Mouse (Mus musculus) limb, embryonic 11.5 days (tissue): ENCODE measurements around the gene Snrpg. TPM values are rescaled to one million over a fixed set of nuclear protein-coding genes. Genes with fewer than 3 reads are reported as not detected.
A peak's percentile ranks its signal among the peaks of the same experiment; 100 is the strongest.

Experiments used
- ATAC-seq: fragments of 200-750 bp; cut with Nextera tagmentation; 2 replicates; pipeline ENCODE4 v1.8.0; 2017; ENCODE audit warnings: low read depth; ENCODE audit not compliant: insufficient number of reproducible peaks, low FRiP score, low TSS enrichment
- DNase-seq: peaks from one replicate; pipeline ENCODE4 v3.0.0-alpha.2; 2015; ENCODE audit warnings: low spot score
- H3K27ac ChIP-seq: fragments of 300-500 bp; sonication (generic); replicated peaks from 2 replicates; pipeline ENCODE4 v1.5.1; 2014; ENCODE audit warnings: low read depth, mild to moderate bottlenecking, low read length
- H3K27me3 ChIP-seq: fragments of 300-500 bp; sonication (generic); 2 replicates; pipeline ENCODE4 v1.6.1; 2014; ENCODE audit warnings: mild to moderate bottlenecking, low read length, mixed read lengths; ENCODE audit not compliant: control insufficient read depth, insufficient read depth
- H3K36me3 ChIP-seq: fragments of 300-500 bp; sonication (generic); 2 replicates; pipeline ENCODE4 v1.6.1; 2014; ENCODE audit warnings: mild to moderate bottlenecking, low read length, moderate library complexity, mixed read lengths; ENCODE audit not compliant: control insufficient read depth, insufficient read depth
- H3K4me1 ChIP-seq: fragments of 300-500 bp; sonication (generic); 2 replicates; pipeline ENCODE4 v1.6.1; 2014; ENCODE audit warnings: low read length, mixed read lengths; ENCODE audit not compliant: control insufficient read depth, insufficient read depth
- H3K4me2 ChIP-seq: fragments of 300-500 bp; sonication (generic); 2 replicates; pipeline ENCODE4 v1.6.1; 2014; ENCODE audit warnings: low read depth, mild to moderate bottlenecking, moderate library complexity; ENCODE audit not compliant: severe bottlenecking
- H3K4me3 ChIP-seq: fragments of 300-500 bp; sonication (generic); 2 replicates; pipeline ENCODE4 v1.5.1; 2014; ENCODE audit warnings: low read depth, low read length
- H3K9ac ChIP-seq: fragments of 300-500 bp; sonication (generic); 2 replicates; pipeline ENCODE4 v1.6.1; 2014; ENCODE audit warnings: mild to moderate bottlenecking, low read length
- H3K9me3 ChIP-seq: fragments of 300-500 bp; sonication (generic); 2 replicates; pipeline ENCODE4 v1.6.1; 2016; ENCODE audit warnings: low read length; ENCODE audit not compliant: control insufficient read depth
- WGBS: fragments of 180-500 bp; shearing (Covaris S2); extraction: QIAGEN DNeasy Blood & Tissue Kit; methylation state at CpG from one replicate; pipeline ENCODE4 v1.1.7; 2014; 5-methylcytosine and 5-hydroxymethylcytosine counted together
- polyA plus RNA-seq: library from polyadenylated mRNA; unstranded; fragments of >200 nt; fragmentation: Nextera tagmentation; extraction: Ambion mirVana; gene quantifications from 2 replicates; pipeline ENCODE4 v1.2.1, GENCODE M21; 2014

Snrpg gene
- polyA plus RNA-seq, 1 experiment from 2014 or later: 903 TPM

DNA sequence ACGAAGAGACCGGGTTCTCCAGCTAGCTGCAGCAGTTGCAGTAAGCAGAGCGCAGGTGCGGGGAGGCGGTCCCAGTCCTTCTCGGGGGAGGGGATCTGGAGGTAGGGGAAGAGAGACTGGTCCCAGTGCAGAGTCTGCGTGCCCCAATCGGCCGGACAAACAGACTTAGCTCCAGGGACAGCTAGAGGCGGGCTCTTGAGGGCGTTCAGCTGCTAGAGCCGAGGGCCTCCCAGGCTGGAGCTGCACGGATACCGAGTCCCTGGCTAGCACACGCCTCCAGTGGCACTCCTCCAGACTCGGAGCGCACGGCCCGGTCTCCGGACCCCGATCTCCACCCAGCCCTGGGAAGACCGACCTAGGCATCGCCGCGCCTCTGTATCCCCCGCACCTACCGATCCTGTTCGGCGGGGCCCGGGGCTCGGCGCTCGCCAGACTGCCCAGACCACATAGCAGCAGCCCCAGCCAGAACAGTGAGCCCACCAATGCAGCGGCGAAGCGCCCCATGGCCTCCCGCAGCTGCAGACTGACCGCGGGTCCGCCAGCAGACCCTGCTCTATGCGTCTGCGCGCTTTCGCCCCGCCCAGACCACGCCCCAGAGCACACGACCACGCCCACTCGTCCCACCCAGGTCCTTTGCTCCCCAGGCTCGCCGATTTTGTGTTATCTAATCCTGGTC, 25.6 kb downstream of the Snrpg start, which contains the start of gene Pcyox1:
Gene Pcyox1 (minus strand): TSS at position 574 of the 676 bp plus-strand sequence.
- peak within 1 kb of the TSS; percentile 79 for H3K9ac ChIP-seq
- no peaks in the 10 kb centered on the region for H3K9me3 ChIP-seq
- peak within 1 kb of the TSS; percentile 91 for H3K4me3 ChIP-seq
- H3K27me3 ChIP-seq: no peaks in the 10 kb centered on the region
- peak; percentile 91 for DNase-seq
- ATAC-seq: peak; percentile 93
- 0% methylated on average over 50 of the region's 51 CpGs for WGBS
- peaks cover 2% of the 10 kb centered on the region; the same call in 1 of the 2 replicates for H3K36me3 ChIP-seq
- peak within 1 kb of the TSS; percentile 53 for H3K4me2 ChIP-seq
- H3K4me1 ChIP-seq: peaks cover 2% of the 10 kb centered on the region; the same call in 1 of the 2 replicates
- H3K27ac ChIP-seq: peak within 1 kb of the TSS; percentile 61

- Histone ChIP-seq H3K9me3 (no peaks in the 10 kb centered on the region), H3K27ac (peak overlapping the region; percentile 61), H3K4me1 (peaks cover 2% of the 10 kb centered on the region; the same call in 1 of the 2 replicates), H3K4me2 (peak overlapping the region; percentile 53), H3K27me3 (no peaks in the 10 kb centered on the region), H3K9ac (peak overlapping the region; percentile 79), H3K4me3 (peak overlapping the region; percentile 91), H3K36me3 (no peaks in the 10 kb centered on the region)
- ATAC-seq: no peak
- no peak for DNase-seq
- 8% methylated on average over 14 of the region's 14 CpGs for WGBS
Observed at GRCm38 (mm10) chr6:86397257-86397980, 26.3 kb downstream of the Snrpg start.

GRCm38 (mm10) chr6:86398986-86399385, 27.9 kb downstream of the Snrpg start:
- H3K27me3 ChIP-seq: no peaks in the 10 kb centered on the region
- no peak overlapping the region for H3K27ac ChIP-seq
- DNase-seq (no peak), ATAC-seq (no peak)
- WGBS: 78% methylated on average over 2 of the region's 2 CpGs
- no peaks in the 10 kb centered on the region for H3K9me3 ChIP-seq
- no peaks in the 10 kb centered on the region for H3K36me3 ChIP-seq
- no peak overlapping the region for H3K4me3 ChIP-seq
- no peak overlapping the region for H3K4me2 ChIP-seq
- peaks cover 2% of the 10 kb centered on the region; the same call in 1 of the 2 replicates for H3K4me1 ChIP-seq
- H3K9ac ChIP-seq: no peak overlapping the region

- ATAC-seq: no peak
- 79% methylated on average over 2 of the region's 2 CpGs for WGBS
Observed at GRCm38 (mm10) chr6:86399995-86400394, 28.9 kb downstream of the Snrpg start.

DNA sequence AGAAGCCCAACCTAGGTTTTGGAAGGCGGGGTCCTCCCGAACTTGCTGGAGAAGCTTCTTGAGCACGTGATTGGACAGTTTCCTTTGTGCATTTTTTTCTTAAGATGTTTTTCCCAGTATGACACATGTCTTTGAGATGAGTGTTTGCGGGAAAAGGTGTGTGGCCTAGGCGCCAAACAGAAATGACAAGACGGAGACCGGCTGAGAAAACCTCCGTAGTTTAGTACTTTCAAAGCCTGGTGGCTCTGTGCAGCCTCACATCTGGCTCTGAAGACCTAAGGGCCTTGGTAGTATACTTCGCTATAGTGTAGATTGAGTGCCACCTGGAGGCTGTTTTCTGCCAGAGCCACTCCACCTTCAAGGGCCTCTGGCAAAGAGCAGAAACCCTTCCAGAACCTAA, 29.9 kb downstream of the Snrpg start:
- H3K9me3 ChIP-seq: no peaks in the 10 kb centered on the region
- 7% methylated on average over 9 of the region's 9 CpGs for WGBS
- H3K4me1 ChIP-seq: peaks cover 2% of the 10 kb centered on the region; the same call in 1 of the 2 replicates
- peak; percentile 24; the same call in 1 of the 2 replicates for ATAC-seq
- peak; percentile 82 for DNase-seq
- peak overlapping the region; percentile 1; the same call in 1 of the 2 replicates for H3K9ac ChIP-seq
- no peaks in the 10 kb centered on the region for H3K36me3 ChIP-seq
- peak overlapping the region; percentile 19 for H3K4me3 ChIP-seq
- no peaks in the 10 kb centered on the region for H3K27me3 ChIP-seq
- peak overlapping the region; percentile 29 for H3K4me2 ChIP-seq
- no peak overlapping the region for H3K27ac ChIP-seq

More at GRCm38 (mm10) chr6:86399995-86400394, 28.9 kb downstream of the Snrpg start:
- no peak for DNase-seq
- Histone ChIP-seq H3K9me3 (no peaks in the 10 kb centered on the region), H3K9ac (no peak overlapping the region), H3K4me2 (no peak overlapping the region), H3K27me3 (no peaks in the 10 kb centered on the region), H3K4me3 (no peak overlapping the region), H3K27ac (no peak overlapping the region), H3K36me3 (no peaks in the 10 kb centered on the region), H3K4me1 (peaks cover 2% of the 10 kb centered on the region; the same call in 1 of the 2 replicates)

- Histone ChIP-seq H3K27ac (no peak overlapping the region), H3K4me3 (peak overlapping the region; percentile 54), H3K9me3 (no peaks in the 10 kb centered on the region), H3K9ac (no peak overlapping the region), H3K4me2 (peak overlapping the region; percentile 13; the same call in 1 of the 2 replicates), H3K27me3 (no peaks in the 10 kb centered on the region), H3K4me1 (0 out of 2 replicates have a peak, but pooled peaks cover 2% of the 10 kb centered on the region), H3K36me3 (peaks cover 3% of the 10 kb centered on the region)
- 40% methylated on average over 12 of the region's 12 CpGs for WGBS
- ATAC-seq: no peak
- peak; percentile 27 for DNase-seq
Observed at GRCm38 (mm10) chr6:86402681-86403607, 31.8 kb downstream of the Snrpg start.

- DNase-seq (peak; percentile 96), ATAC-seq (no peak; the same call in 1 of the 2 replicates)
- under 1% methylated on average over 15 of the region's 15 CpGs for WGBS
- Histone ChIP-seq H3K4me1 (0 out of 2 replicates have a peak, but pooled peaks cover 2% of the 10 kb centered on the region), H3K9me3 (no peaks in the 10 kb centered on the region), H3K4me2 (peak overlapping the region; percentile 23), H3K27me3 (no peaks in the 10 kb centered on the region), H3K27ac (peak overlapping the region; percentile 94), H3K4me3 (peak overlapping the region; percentile 54), H3K36me3 (peaks cover 3% of the 10 kb centered on the region), H3K9ac (no peak overlapping the region)
Observed at GRCm38 (mm10) chr6:86403728-86404099, 32.6 kb downstream of the Snrpg start.
